Mouse (Mus musculus): ENCODE data around the gene Mthfr.

The Mthfr gene

GRCm38 (mm10) chr4:148089166-148089565, 50.3 kb downstream of the Mthfr start:
- no peak for DNase-seq (ENCODE audit: low read depth)

DNA sequence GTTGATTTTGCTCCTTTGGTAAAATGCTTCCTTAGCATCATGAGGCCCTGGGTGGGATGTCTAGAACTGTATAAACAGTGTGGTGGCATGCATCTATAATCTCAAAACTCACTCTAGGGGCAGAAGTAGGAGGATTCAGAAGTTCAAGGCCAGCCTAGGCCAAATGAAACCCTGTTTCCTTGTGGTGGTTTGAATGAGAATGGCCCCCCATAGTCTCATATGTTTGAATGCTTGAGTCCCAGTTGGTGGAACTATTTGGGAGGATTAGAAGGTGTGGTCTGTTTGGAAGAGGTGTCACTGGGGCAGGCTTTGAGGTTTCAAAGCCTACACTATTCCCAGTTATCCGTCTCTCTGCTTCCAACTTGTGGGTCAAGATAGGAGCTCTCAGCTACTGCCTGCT, 52.3 kb downstream of the Mthfr start:
- no peak for DNase-seq (ENCODE audit: low read depth)

GRCm38 (mm10) chr4:148092551-148093271, 53.8 kb downstream of the Mthfr start:
- no peak for DNase-seq (ENCODE audit: low read depth)

DNA sequence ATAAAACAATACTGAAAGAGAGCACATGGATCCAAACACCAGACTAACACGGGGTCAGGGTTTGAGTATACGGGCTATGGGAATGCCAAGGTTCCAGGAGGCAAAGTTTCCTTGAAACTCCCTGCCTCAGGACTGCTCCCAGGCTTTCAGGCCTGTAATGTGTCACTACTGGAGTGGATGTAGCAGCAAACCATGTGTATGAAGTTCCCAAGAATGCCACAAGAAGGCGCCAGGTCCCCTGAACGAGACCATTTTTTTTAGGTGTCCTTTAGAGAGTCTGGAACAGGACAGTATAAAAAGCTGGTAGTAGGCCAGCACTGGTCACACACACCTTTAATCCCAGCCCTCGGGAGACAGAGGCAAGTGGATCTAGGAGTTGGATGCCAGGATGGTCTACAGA, 55.3 kb downstream of the Mthfr start:
- no peak for DNase-seq (ENCODE audit: low read depth)

GRCm38 (mm10) chr4:148095081-148095480, 56.2 kb downstream of the Mthfr start:
- no peak for DNase-seq (ENCODE audit: low read depth)

DNA sequence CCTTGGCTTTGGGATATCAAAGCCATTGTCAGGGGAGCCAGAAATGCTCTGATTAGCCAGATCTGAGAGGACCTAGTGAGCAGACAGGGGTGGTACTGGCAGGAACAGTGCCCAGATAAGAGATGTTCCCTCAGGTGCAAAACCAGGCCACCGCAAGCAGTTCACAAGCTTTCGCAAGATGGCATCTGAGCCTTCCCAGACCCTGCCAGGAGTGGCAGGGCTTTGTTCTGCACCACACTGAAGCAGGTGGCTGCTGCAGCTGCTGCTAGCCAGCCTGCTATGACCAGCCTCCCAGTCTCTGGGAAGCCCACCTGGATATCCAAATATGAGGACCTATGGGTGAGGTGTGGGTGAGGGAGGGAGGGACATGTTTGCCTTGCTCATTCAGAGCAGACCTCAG, 59.1 kb downstream of the Mthfr start:
- no peak for DNase-seq (ENCODE audit: low read depth)

DNA sequence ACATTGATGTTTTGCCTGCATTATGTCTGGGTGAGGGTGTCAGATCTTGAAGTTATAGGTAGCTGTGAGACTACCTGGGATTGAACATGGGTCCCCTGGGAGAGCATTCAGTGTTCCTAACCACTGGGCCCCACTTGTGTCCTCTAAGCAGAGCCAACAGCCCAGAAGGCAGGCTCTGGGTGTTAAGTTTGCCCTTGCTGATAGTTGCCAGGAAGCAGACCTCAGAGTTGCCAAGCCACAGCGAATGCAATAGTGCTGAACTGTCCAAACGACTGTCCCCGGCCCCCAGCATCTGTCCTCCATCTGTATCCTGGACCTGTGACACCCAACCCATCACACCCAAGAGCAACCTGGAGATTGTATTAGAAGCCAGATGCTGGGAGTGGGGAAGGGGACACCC, 59.8 kb downstream of the Mthfr start:
- DNase-seq (ENCODE audit: low read depth), result no peak

DNA sequence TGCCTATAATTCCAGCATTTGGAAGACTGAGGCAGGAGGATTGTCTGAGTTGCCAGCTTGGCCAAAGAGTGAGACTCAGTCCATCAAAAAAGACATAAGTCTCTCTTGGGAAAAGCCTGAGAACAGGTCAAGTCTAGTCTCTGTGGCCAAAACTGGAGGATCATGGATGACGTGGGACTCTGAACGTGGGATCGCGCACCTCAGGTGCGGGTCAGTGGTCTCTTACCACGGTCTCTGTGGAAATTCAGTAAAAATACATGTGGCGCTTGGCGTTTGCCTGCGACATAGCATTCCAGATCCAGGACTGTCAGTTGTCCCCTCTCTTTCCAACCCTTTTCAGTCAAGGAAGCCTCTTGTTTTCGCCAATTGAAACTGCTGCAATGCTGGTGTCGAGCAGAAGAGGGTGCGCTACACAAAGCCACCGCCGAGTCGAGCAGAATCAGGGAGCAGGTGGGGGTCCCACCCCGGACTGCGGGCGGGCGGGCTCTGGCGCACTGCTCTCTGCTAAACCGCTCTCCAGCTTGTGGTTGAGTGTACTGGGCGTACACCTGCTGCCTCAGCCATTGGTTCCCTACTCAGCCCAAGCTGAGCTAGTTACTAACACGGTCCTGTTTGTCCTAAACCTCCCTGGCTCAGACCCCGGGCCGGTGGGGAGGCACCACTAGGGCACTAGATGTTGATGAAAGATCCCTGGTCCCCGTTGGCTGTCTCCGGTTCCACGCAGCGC, 63.1 kb downstream of the Mthfr start:
- no peak for DNase-seq (ENCODE audit: low read depth)

DNA sequence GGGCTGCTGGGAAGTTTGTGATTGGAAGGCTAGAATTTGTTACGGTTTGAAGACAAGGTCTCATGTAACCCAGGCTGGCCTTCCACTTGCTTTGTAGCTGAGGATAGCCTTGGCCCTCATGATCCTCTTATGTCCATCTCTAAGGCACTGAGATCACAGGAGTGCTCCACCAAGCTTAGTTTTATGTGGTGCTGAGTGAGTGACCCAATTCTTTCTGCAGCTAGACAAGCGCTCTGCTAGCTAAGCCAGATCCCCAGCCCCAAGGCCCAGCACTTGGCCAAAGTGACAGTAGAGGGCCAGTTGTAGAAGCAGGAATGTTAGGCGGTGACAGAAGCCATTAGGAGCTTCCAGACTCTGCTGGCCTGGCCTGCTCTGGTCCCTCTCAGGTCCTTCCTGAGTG, 65.3 kb downstream of the Mthfr start:
- DNase-seq (ENCODE audit: low read depth), result no peak

DNA sequence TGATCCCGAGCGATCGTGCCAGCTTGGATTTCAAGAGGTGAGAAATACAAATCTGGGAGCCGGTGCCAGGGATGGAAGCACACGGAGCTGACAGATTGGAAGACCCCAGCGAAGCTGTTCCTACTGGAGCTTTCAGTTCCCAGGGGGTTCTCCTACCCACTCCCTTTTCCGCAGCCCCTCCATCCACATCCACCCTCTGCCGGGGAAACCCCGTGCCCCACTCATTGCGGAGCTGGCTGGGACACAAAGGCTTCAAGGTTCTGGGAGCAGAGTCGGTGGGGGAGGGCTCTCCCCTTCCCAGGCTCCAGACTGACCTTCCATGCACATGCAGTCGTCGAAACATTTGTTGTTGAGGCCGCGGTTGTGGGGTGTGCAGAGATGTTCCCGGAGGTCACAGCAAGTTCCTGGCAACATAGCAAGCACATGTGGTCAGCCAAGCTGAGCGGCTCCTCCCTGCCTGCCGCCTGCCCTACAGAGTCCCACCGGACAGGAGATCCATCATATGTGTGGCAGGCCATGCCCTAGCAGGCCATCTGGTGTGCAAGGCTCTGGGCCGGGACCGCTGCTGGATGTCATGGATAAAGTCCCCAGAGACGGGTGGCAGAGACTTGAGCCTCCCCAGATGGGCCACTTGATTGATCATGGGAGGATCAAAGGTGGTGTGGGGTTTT, 68.9 kb downstream of the Mthfr start:
- peak; percentile 57 for DNase-seq (ENCODE audit: low read depth)

DNA sequence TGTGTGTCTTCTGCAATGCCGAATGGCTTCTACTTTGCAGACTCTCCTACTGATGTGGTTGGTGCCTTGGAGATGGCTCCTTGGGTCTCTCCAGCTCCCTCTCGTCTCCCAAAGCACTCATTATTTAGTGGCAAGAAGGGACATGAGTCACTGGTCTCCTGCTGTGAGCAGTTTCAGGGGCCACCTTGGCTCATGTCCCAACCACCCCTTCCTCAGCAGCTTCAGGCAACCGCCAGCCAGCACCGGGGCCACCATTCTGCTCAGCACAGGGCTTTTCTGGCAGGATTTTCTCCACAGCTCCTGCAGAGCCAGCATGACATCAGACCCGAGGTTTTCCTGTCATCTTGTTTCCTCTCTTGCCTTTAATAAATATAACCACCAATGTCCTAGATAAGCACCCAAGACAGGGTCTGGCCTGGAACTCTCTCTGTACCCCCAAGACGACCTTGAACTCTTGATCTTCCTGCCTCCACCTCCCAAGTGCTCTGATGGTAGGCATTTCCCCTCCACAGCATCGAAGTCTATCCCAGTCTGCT, 69.8 kb downstream of the Mthfr start:
- DNase-seq (ENCODE audit: low read depth), result no peak

All from NIH3T3 (cell line).